Mouse (Mus musculus) right cerebral cortex, postnatal 36 days (tissue): ENCODE data around the gene Rpf1.
A peak's percentile ranks its signal among the peaks of the same experiment; 100 is the strongest.

Experiments
- DNase-seq, 2 experiments: peaks; one replicate each; pipeline ENCODE4 v3.0.0; 2022; ENCODE audit warnings: low spot score in 2 of 2, mixed read lengths in 1 of 2

Gene Rpf1

GRCm38 (mm10) chr3:146500003-146500809, 21.0 kb downstream of the Rpf1 start:
- no peak for DNase-seq

DNA sequence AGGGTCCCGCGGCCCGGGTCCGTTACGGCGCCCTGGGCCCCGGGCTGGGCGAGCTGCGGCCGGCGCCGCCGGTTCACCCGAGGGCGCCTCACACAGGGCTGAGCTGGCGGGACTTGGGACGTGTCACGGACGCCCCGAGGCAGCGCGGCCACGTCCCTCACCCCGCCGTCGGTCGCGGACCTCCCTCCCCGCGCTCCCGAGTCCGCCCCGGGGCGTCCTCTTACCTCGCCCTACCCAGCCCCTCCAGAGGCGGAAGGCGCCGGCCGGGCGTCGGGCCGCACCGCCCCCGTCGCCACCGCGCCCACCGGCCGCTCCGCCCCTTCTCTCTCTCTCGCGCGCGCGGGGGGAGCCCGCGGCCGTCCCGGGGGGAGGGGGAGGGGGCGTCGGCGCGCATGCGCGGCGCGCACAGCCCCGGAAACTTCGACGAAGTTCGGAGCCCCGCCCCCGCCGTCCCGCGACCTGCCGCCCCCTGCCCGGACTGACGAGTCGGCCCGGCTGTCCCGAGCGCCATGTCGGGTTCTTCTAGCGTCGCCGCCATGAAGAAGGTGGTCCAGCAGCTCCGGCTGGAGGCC, 21.7 kb downstream of the Rpf1 start, which contains the start of the genes Spata1 and Gng5:
TSS of gene Spata1 (minus strand) at position 323 of the 572 bp plus-strand sequence.
TSS of gene Gng5 (plus strand) at position 377 of the 572 bp plus-strand sequence.
- peak; percentile 28 to 42 for DNase-seq

DNA sequence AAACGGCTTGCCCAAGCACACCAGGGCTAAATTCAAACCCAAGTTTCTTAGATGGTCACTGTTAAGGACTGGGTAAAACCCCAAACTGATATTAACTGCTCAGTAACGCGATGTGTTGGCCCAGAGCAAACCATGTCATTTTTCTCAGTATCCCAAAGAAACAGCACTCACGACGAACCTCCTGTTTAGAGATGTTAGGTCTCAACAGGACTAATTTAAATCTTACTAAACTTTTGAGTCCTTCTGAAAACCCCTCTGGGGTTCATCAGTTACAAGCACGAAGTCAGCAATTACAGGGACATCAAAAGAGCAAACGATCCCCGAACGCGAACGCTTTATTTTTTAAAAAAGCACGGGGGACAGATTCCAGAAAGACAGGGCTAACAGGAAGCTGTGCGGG, 22.2 kb downstream of the Rpf1 start:
- DNase-seq, result no peak

DNA sequence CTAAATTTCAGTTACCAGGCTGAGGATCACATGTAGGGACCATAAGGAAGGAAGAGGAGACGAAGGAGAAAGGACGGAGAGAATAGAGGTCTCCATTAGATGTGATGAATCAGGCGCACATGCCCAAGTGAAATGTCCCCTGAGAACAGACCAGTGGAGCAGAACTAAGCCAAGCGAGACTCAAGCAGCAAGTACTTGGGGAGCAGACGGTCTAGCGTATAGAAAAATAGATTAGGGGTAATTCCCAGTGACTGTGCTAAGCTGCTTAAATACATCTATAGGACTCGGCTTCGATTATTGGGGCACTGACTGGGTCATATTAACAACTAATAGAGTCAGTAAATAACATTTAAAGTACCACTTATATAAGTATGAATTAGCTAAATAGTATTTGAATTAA, 26.3 kb downstream of the Rpf1 start:
- no peak for DNase-seq

- no peak for DNase-seq
Measured at GRCm38 (mm10) chr3:146486464-146486863, 34.8 kb downstream of the Rpf1 start.

GRCm38 (mm10) chr3:146482044-146482443, 39.2 kb downstream of the Rpf1 start:
- no peak for DNase-seq

DNA sequence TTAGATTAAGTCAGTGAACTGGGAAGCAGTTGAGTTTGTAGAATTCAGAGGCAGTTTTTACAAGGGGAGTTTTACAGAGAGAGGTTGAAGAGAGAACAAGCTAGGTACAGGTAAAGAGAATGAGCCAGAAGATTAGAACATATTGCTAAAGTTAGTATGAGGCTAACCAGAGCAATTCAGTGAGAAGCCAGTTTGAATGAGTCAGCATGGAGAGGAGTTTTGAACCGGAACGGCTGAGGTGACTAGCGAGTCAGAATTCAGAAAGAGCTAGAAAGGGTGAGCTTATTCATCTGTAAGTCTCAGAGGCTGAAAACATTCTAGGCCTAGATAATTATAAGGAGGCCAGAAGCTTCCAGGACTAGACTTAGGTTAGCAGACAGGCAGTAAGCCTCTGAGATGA, 46.8 kb downstream of the Rpf1 start:
- DNase-seq, result no peak

- DNase-seq, result no peak
Measured at GRCm38 (mm10) chr3:146473741-146474140, 47.5 kb downstream of the Rpf1 start.

GRCm38 (mm10) chr3:146472657-146473056, 48.6 kb downstream of the Rpf1 start:
- no peak for DNase-seq

- DNase-seq, result no peak
Measured at GRCm38 (mm10) chr3:146469226-146469625, 52.0 kb downstream of the Rpf1 start.

DNA sequence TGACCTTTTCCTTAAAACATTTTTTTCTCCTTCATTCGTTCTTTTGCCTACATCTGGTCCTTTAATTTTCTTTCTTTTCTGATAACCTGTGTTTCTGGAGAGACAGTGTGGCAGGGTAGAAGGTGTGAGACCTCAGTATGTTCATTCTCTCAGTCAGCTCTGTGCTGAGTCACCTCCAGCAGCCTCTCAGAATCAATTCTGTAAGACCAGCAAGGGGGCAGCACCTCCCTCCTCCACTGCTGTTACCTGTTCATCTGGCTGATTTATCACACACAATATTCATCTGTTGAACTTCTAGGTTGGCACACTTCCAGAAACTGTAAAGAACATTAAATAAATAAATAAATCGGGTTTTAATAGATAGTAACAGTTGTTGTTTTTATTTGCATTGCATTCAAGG, 58.3 kb downstream of the Rpf1 start:
- no peak for DNase-seq
